Mouse (Mus musculus): Measurements from ENCODE around the gene Gm13769.
"Not testable (repeated sequence)": the region's sequence is repeated elsewhere in the genome, so short reads cannot be mapped to it uniquely, and the experiment has no call there.

Gm13769 gene

DNA sequence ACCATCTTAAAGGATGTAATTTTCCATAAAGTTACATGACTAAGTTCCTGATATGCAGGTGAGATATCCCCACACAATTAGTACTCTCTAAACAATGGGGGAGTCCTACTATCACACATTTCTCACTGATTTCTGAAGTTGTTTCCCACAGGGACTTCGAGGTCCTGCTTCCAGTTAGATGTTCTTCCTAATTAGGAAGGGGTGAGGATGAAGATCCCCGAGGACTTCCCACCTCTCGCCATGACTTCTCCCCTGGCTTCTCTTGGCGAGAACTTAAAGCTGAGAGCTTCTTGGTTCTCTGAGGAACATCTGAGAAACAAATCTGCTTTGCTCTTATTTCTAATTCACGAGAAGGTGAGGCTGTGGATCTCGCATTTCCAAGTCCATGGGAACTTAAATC, at the start of gene Gm13769:
Gene Gm13769 (plus strand): TSS at position 301 of the 400 bp plus-strand sequence.
- in situ Hi-C loops (cut with MboI, MseI) = not testable (repeated sequence)

GRCm38 (mm10) chr2:90292741-90293140, 29.3 kb upstream of the Gm13769 start, which contains the start of gene Olfr1272:
Olfr1272 (minus strand) TSS chr2:90292841.
- in situ Hi-C loops (cut with MboI, MseI) = no loop called here

GRCm38 (mm10) chr2:90346694-90347093, 24.7 kb downstream of the Gm13769 start:
- in situ Hi-C loops (cut with MboI, MseI) = loop anchor here in 1 of 2 experiments (25.0 kb wide), 1 partner anchor 1984 kb away; no protein-coding TSS in a partner anchor

- in situ Hi-C loops (cut with MboI, MseI) = loop anchor here (10.0 kb wide), 2 partner anchors 84 to 104 kb away; no protein-coding TSS in a partner anchor
These were observed 29.0 kb downstream of the Gm13769 start for GRCm38 (mm10) chr2:90351047-90351446.

DNA sequence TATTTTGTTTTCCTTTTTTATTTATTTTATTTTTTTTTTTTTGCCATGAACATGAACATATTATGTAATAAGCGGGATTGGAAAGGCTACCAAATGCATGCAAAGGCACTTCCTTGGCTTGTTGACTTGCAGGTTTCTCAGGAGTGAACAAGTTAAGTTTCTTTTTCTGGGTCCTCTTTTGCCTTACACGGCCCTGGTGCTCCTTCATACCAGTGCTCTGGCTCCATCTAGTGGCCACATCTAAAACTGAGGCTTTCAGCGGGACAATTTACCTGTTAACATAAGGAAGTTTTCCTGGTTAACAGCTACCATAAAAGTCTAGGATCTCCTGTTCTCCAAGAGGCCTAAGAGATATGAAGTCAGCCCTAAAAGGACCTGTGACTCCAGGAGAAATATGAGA, 29.5 kb downstream of the Gm13769 start:
- in situ Hi-C loops (cut with MboI, MseI) = loop anchor here (10.0 kb wide), 2 partner anchors 83 to 103 kb away; no protein-coding TSS in a partner anchor

- in situ Hi-C loops (cut with MboI, MseI) = loop anchor here (10.0 kb wide), 2 partner anchors 76 to 96 kb away; no protein-coding TSS in a partner anchor
These were observed 37.2 kb downstream of the Gm13769 start for GRCm38 (mm10) chr2:90359229-90359628.

- in situ Hi-C loops (cut with MboI, MseI) = not testable (repeated sequence)
These were observed 38.2 kb downstream of the Gm13769 start for GRCm38 (mm10) chr2:90360199-90360598.
